Mouse (Mus musculus): ENCODE results near the gene Gm14459. TPM values are rescaled to one million over a fixed set of nuclear protein-coding genes. Genes with fewer than 3 reads are reported as not detected.
"Not testable (repeated sequence)": the region's sequence is repeated elsewhere in the genome, so short reads cannot be mapped to it uniquely, and the experiment has no call there.

Gm14459 gene
- not detected in 2 replicates for polyA plus RNA-seq (2016; fragmentation: Nextera tagmentation; extraction: Ambion mirVana)

- Histone ChIP-seq H3K4me2 (replicated peaks) (no peak within 1 kb of the TSS), H3K4me3 (no peak within 1 kb of the TSS), H3K27ac (replicated peaks) (no peak within 1 kb of the TSS), H3K27me3 (no peaks in the 10 kb centered on the region), H3K9me3 (0 out of 2 replicates have a peak, but pooled peaks cover 4% of the 10 kb centered on the region), H3K4me1 (no peaks in the 10 kb centered on the region), H3K9ac (replicated peaks) (no peak within 1 kb of the TSS), H3K36me3 (no peaks in the 10 kb centered on the region)
- ATAC-seq (ENCODE audit: low FRiP score, low read depth), result no peak
- WGBS, result 86% methylated on average over 2 of the region's 2 CpGs
Measured at GRCm38 (mm10) chrX:8524854-8525253, at the start of gene Gm14459. Gene Gm14459, minus strand, starts transcription at chrX:8524954.

- not testable (repeated sequence) for H3K27me3 ChIP-seq; H3K4me2 ChIP-seq (replicated peaks)
- whole genome bisulfite sequencing, result 68% methylated on average over 4 of the region's 4 CpGs
Measured at GRCm38 (mm10) chrX:8548155-8548554, 23.4 kb upstream of the Gm14459 start, which contains the start of gene Ssxb6. Gene Ssxb6, minus strand, starts transcription at chrX:8548255.

More at GRCm38 (mm10) chrX:8548155-8548554, 23.4 kb upstream of the Gm14459 start, which contains the start of gene Ssxb6:
- H3K9ac ChIP-seq (replicated peaks); H3K9me3 ChIP-seq; H3K27ac ChIP-seq (replicated peaks); H3K4me3 ChIP-seq; H3K4me1 ChIP-seq; ATAC-seq (ENCODE audit: low FRiP score, low read depth); H3K36me3 ChIP-seq: not testable (repeated sequence)

Other genes with a start within 250 kb of the Gm14459 start
- gene Ssxb10, start 197.5 kb downstream of the Gm14459 start, polyA plus RNA-seq (2016; fragmentation: Nextera tagmentation; extraction: Ambion mirVana), result not detected in 2 replicates
- not detected in 2 replicates for gene Ssxb9, start 158.0 kb downstream of the Gm14459 start, polyA plus RNA-seq (2016; fragmentation: Nextera tagmentation; extraction: Ambion mirVana)
- gene Ssxb1, start 111.6 kb downstream of the Gm14459 start, polyA plus RNA-seq (2016; fragmentation: Nextera tagmentation; extraction: Ambion mirVana), result not detected in 2 replicates
- not detected in 2 replicates for gene Ssxb2, start 63.2 kb downstream of the Gm14459 start, polyA plus RNA-seq (2016; fragmentation: Nextera tagmentation; extraction: Ambion mirVana)
- gene Ssxb6, start 23.3 kb upstream of the Gm14459 start, polyA plus RNA-seq (2016; fragmentation: Nextera tagmentation; extraction: Ambion mirVana), result not detected in 2 replicates
- not detected in 2 replicates for gene Ssxb3, start 66.9 kb upstream of the Gm14459 start, polyA plus RNA-seq (2016; fragmentation: Nextera tagmentation; extraction: Ambion mirVana)
- gene Ssxb8, start 165.9 kb upstream of the Gm14459 start, polyA plus RNA-seq (2016; fragmentation: Nextera tagmentation; extraction: Ambion mirVana), result not detected in 2 replicates
- gene Ssx9, start 223.5 kb upstream of the Gm14459 start, polyA plus RNA-seq (2016; fragmentation: Nextera tagmentation; extraction: Ambion mirVana), result not detected in 2 replicates